Mouse (Mus musculus): ENCODE data around the gene Zfp366.

Gene Zfp366

DNA sequence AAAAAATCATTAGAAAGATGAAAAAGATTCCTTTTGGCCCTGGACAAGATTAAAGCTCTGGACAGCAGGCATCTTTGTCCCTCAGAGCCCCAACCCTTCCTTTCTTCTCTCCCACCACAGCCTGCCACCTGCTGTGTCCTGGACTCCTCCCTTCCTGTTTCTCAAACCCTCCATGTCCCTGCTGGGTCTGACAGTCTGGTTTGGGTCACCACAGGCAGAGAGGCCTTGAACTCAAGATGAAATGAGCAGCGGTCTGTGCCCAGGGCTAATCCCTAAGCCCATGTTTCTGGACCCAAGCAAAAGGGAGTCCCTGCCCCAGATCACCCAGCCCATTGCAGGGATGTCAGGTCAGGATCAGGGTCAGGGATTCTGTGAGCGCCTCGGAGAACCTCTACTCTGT is 60.3 kb downstream of the Zfp366 start:
- DNase-seq (ENCODE audit: low read depth, low spot score): peak; percentile 47

- DNase-seq (ENCODE audit: low read depth, low spot score): no peak
These were observed 61.4 kb downstream of the Zfp366 start for GRCm38 (mm10) chr13:99245916-99246460.

- no peak for DNase-seq (ENCODE audit: low read depth, low spot score)
These were observed 66.2 kb downstream of the Zfp366 start for GRCm38 (mm10) chr13:99250806-99251205.

DNA sequence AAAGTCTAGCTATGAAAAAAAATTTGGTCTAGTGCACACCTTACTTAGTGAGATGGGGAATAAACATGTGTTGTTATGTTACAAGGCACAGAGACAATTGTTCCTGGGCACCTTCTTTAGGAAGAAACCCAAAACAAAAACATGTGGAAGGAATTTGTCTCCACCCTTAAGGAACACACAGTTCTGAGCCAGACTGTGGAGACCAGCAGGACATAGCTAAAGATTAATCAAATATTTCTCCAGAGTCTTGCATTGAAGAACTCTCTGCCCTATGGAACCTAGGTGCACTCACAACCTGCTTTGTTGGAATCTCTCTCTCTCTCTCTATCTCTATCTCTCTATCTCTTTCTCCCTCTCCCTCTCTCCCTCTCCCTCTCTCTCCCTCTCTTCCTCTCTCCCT is 69.6 kb downstream of the Zfp366 start:
- no peak for DNase-seq (ENCODE audit: low read depth, low spot score)

GRCm38 (mm10) chr13:99254781-99255180 is 70.2 kb downstream of the Zfp366 start:
- no peak for DNase-seq (ENCODE audit: low read depth, low spot score)

GRCm38 (mm10) chr13:99256916-99257315 is 72.3 kb downstream of the Zfp366 start:
- no peak for DNase-seq (ENCODE audit: low read depth, low spot score)

GRCm38 (mm10) chr13:99258677-99259076 is 74.1 kb downstream of the Zfp366 start:
- no peak for DNase-seq (ENCODE audit: low read depth, low spot score)

DNA sequence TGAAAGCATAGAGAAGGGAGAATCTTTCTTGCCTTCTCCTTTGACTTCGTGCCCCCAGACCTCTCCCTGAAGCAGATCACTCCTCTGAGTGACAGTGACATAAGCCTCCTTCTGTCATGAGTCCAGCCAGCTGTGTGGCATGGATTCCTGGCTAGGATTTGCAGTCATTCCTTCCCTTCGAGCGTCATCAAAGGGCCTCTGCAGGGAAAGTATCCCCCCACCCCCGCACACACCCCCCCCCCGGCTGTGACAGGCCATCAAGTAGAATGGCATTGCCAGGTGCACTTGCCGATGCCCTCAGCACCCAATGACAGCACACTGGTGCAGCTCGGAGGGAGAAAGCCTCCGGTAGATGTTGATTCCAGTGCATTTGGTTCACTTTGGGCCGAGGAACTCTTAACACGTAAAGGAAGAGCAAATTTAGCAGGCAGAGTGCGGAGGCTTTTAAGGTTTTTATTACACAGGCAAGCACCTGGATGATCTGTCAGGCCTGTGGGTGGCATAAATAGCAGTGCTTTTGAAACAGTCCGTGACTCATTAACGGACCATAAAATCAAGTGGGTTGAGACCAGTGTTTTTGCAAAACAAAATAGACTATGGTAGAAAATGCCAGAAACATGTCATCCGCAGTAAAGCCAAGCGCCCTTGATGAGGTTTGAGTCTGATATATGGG is 75.0 kb downstream of the Zfp366 start:
- DNase-seq (ENCODE audit: low read depth, low spot score): no peak

DNA sequence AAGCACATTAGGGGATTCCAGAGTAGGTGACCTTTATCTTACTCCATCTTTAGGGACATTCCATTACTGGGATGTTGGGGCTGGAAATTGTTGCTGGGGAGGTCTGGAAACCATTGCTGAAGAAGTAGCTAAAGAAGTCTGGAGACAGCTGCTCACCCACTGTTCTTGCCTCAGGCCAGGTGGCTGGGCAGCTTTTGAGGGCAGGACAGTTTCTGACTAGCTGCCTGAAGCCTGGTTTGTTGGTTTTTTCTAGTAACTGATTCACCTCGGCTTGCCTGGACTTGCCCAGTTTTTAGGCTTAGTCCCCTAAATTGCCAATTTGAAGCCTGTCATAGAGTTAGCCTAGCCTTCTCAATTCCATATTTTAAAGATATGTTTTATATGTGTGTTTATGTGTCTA is 77.8 kb downstream of the Zfp366 start:
- no peak for DNase-seq (ENCODE audit: low read depth, low spot score)

GRCm38 (mm10) chr13:99263159-99263783 is 78.6 kb downstream of the Zfp366 start:
- no peak for DNase-seq (ENCODE audit: low read depth, low spot score)

DNA sequence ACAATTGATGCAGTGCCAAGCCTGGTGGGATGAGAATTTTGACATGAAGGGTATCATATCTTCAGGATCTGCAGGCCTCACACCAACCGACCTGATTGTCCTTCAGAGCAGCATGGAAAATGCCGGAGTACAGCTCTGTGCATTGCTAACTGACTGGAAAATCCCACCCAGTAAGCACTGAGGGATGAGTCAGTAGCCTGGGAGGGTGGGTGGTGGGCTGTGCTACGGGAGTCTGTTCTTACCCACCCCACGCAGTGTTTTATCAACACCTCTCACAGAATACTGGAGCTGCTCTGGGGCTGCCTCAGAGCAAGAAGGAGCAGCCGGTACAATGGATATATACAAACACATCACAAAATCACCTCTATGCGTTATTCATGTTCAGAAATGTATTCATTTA is 79.9 kb downstream of the Zfp366 start:
- no peak for DNase-seq (ENCODE audit: low read depth, low spot score)

DNA sequence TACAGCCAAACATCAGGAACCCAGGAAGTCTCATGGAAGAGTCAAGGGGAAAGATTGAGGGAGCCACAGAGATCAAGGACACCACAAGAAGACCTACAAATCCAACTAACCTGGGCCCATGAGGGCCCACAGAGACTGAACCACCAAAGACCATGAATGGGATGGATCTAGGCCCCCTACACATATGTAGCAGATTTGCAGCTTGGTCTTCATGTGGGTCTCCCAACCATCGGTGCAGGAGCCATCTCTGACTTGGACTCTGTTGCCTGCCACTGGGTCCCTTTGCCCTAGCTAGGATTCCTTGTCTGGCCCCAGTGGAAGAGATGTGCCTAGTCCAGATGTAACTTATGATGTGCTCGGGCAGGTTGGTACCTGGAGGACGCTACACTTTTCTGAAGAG is 87.4 kb downstream of the Zfp366 start:
- DNase-seq (ENCODE audit: low read depth, low spot score): no peak

DNA sequence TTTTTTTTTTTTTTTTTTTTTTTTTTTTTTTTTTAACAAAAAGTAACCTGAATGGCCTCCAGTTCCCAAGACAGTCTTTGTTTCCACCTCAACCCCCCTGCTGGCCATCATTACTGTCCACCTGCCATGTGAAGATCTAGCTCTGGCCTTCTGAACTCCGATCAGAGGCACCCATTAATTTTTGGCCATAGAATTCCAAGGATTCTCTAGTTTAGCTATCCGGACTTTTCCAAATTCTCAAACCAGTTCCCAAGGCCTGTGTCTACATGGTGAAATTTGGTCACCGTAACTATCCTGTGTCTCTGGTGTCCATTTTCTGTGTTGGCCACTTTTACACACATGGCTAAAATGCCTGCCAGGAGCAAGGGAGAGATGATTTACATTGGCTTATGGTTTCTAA is 92.9 kb downstream of the Zfp366 start:
- DNase-seq (ENCODE audit: low read depth, low spot score): no peak

- DNase-seq (ENCODE audit: low read depth, low spot score): no peak
These were observed 93.9 kb downstream of the Zfp366 start for GRCm38 (mm10) chr13:99278511-99278910.

- DNase-seq (ENCODE audit: low read depth, low spot score): peak; percentile 6
These were observed 94.7 kb downstream of the Zfp366 start for GRCm38 (mm10) chr13:99279351-99279750.

- DNase-seq (ENCODE audit: low read depth, low spot score): no peak
These were observed 98.3 kb downstream of the Zfp366 start for GRCm38 (mm10) chr13:99282961-99283360.

GRCm38 (mm10) chr13:99283916-99284315 is 99.3 kb downstream of the Zfp366 start:
- DNase-seq (ENCODE audit: low read depth, low spot score): no peak

DNA sequence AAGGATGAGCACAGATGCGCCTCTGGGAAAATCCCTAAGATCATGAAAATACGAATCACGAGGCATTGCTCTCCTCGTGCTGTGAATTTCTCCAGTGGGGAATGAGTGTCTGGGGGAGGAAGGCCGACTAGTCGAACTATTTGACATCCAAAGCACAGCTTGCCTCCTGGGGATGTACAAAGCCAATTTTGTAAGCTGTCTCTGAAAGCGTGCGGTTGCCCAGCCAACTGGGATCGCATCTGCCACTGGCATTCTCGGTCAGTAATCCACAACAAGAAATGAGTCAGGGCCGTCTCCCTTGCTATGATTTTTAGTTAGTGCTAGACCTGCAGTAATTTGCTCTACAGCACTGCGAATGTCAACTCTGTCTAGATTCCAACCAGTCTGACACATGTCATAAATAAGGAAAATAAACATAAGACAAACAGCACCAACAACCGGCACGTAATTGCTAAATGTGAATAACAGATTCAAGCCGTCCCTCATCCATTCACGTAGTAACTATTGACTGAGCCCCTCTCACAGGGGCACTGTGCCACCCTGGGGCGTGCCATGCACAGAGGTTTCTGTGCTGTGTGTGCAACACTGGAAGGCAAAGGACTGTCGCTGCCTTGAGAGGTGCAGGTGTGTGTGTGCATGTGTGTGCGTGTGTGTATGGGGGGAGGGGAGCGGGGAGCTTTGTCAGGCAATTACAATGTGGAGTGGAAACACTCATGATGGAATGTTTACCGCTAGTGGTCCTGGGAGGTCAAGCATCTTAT is 100.0 kb downstream of the Zfp366 start:
- no peak for DNase-seq (ENCODE audit: low read depth, low spot score)

DNA sequence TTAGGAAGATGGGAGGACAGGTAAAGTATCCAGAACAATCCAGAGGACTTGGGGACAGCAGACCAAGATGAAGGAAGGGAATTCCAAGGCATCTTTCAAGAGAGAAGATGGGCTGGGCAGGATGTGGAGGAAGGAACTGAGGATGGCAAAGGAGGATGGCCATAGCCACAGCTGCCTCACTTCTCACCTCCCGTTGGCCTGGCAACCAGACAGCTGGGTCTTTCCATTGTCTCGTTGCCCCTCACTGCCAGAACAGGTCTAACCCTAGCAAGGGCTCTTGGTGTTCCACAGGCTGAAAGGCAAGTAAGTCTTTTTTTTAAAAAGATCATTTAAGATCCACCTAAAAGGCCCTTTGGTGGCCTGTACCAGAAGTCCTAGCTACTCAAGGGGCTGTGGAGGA is 100.6 kb downstream of the Zfp366 start:
- no peak for DNase-seq (ENCODE audit: low read depth, low spot score)

DNA sequence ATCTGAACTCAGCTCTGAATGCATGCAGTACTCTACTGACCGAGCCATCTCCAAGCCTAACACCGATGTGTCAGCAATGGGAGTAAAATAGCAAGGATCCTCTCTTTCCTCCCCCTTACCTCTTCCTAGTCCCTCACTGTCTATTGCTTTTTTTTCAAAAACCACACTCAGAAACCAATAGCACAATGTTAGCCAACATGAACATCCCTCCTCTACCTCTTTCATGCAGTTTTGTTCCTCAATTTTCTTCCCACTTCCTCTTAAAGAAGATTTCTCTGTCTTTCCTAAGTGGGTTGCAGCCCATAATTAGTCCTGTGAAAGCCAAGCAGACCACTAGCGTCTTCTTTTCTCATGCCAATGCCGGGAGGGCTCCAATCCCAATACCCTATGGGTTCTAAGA is 102.6 kb downstream of the Zfp366 start:
- no peak for DNase-seq (ENCODE audit: low read depth, low spot score)

- no peak for DNase-seq (ENCODE audit: low read depth, low spot score)
These were observed 103.2 kb downstream of the Zfp366 start for GRCm38 (mm10) chr13:99287786-99288185.

- no peak for DNase-seq (ENCODE audit: low read depth, low spot score)
These were observed 106.1 kb downstream of the Zfp366 start for GRCm38 (mm10) chr13:99290766-99291165.

GRCm38 (mm10) chr13:99294176-99294575 is 109.6 kb downstream of the Zfp366 start:
- DNase-seq (ENCODE audit: low read depth, low spot score): peak; percentile 49

Measured in ES-CJ7 (cell line).